Mouse (Mus musculus) myocyte (in vitro differentiated cells): ENCODE data around the gene Arl13b. TPM values are rescaled to one million over a fixed set of nuclear protein-coding genes. Genes with fewer than 3 reads are reported as not detected.

ENCODE experiments used
- H3K27me3 ChIP-seq: one replicate; pipeline ENCODE4 v1.6.1; 2011; ENCODE audit not compliant: control insufficient read depth, insufficient read depth, insufficient read length
- H3K36me3 ChIP-seq: one replicate; pipeline ENCODE4 v1.6.1; 2011; ENCODE audit not compliant: control insufficient read depth, insufficient read depth
- H3K4me2 ChIP-seq: one replicate; pipeline ENCODE4 v1.6.1; 2011; ENCODE audit warnings: low read depth, control low read depth
- H3K4me3 ChIP-seq: one replicate; pipeline ENCODE4 v1.5.1; 2011; ENCODE audit warnings: mild to moderate bottlenecking, control low read depth, moderate library complexity
- H3K79me2 ChIP-seq: one replicate; pipeline ENCODE4 v1.6.1; 2011; ENCODE audit not compliant: control insufficient read depth, insufficient read depth
- H3ac ChIP-seq: one replicate; pipeline ENCODE4 v1.6.1; 2011; ENCODE audit not compliant: control insufficient read depth, insufficient read length
- CEBPB ChIP-seq: IDR thresholded peaks from 2 replicates; pipeline ENCODE4 v1.6.1; 2011; ENCODE audit warnings: mild to moderate bottlenecking, moderate library complexity; ENCODE audit not compliant: poor library complexity, insufficient read depth, severe bottlenecking
- E2F4 ChIP-seq: IDR thresholded peaks from one replicate; pipeline ENCODE4 v1.6.1; 2011; ENCODE audit warnings: mild to moderate bottlenecking, control low read depth, moderate library complexity; ENCODE audit not compliant: insufficient read depth
- MAX ChIP-seq: IDR thresholded peaks from one replicate; pipeline ENCODE4 v1.6.1; 2011; ENCODE audit warnings: low read depth, mild to moderate bottlenecking, control low read depth
- MYOD1 ChIP-seq, 3 experiments: IDR thresholded peaks; one replicate each; pipeline ENCODE4 v1.6.1; 2011; ENCODE audit warnings: control low read depth in 2 of 3, low read depth in 2 of 3, mild to moderate bottlenecking in 2 of 3, moderate library complexity in 1 of 3; ENCODE audit not compliant: insufficient read length in 2 of 3, control insufficient read depth in 1 of 3
- MYOG ChIP-seq, 3 experiments: IDR thresholded peaks; one replicate each; pipeline ENCODE4 v1.6.1; 2011; ENCODE audit warnings: control low read depth in 2 of 3, low read depth in 2 of 3, mild to moderate bottlenecking in 2 of 3; ENCODE audit not compliant: insufficient read length in 2 of 3, control insufficient read depth in 1 of 3, insufficient read depth in 1 of 3
- POLR2A ChIP-seq: IDR thresholded peaks from one replicate; pipeline ENCODE4 v1.6.1; 2011; ENCODE audit warnings: low read depth, mild to moderate bottlenecking, control low read depth, moderate library complexity; ENCODE audit not compliant: insufficient read length
- POLR2AphosphoS2 ChIP-seq: IDR thresholded peaks from one replicate; pipeline ENCODE4 v1.6.1; 2011; ENCODE audit warnings: low read depth, control low read depth; ENCODE audit not compliant: insufficient read length
- REST ChIP-seq: IDR thresholded peaks from one replicate; pipeline ENCODE4 v1.6.1; 2011; ENCODE audit warnings: mild to moderate bottlenecking, control low read depth, moderate library complexity; ENCODE audit not compliant: insufficient read depth, insufficient read length
- SRF ChIP-seq: IDR thresholded peaks from one replicate; pipeline ENCODE4 v1.6.1; 2011; ENCODE audit warnings: low read depth; ENCODE audit not compliant: control insufficient read depth, insufficient read length
- TCF12 ChIP-seq: IDR thresholded peaks from one replicate; pipeline ENCODE4 v1.6.1; 2011; ENCODE audit warnings: mild to moderate bottlenecking, control low read depth; ENCODE audit not compliant: poor library complexity, insufficient read depth, severe bottlenecking
- TCF3 ChIP-seq: IDR thresholded peaks from one replicate; pipeline ENCODE4 v1.6.1; 2011; ENCODE audit warnings: low read depth, control low read depth; ENCODE audit not compliant: insufficient read length
- USF1 ChIP-seq: IDR thresholded peaks from one replicate; pipeline ENCODE4 v1.6.1; 2011; ENCODE audit warnings: low read depth, mild to moderate bottlenecking, control low read depth, moderate library complexity
- polyA plus RNA-seq: library from polyadenylated mRNA; unstranded; fragments of >200 nt; fragmentation: generic; extraction: Trizol; gene quantifications from one replicate; pipeline ENCODE4 v1.2.1, GENCODE M21; 2012; ENCODE audit warnings: missing spikeins

Arl13b gene
- polyA plus RNA-seq = 5.3 TPM

DNA sequence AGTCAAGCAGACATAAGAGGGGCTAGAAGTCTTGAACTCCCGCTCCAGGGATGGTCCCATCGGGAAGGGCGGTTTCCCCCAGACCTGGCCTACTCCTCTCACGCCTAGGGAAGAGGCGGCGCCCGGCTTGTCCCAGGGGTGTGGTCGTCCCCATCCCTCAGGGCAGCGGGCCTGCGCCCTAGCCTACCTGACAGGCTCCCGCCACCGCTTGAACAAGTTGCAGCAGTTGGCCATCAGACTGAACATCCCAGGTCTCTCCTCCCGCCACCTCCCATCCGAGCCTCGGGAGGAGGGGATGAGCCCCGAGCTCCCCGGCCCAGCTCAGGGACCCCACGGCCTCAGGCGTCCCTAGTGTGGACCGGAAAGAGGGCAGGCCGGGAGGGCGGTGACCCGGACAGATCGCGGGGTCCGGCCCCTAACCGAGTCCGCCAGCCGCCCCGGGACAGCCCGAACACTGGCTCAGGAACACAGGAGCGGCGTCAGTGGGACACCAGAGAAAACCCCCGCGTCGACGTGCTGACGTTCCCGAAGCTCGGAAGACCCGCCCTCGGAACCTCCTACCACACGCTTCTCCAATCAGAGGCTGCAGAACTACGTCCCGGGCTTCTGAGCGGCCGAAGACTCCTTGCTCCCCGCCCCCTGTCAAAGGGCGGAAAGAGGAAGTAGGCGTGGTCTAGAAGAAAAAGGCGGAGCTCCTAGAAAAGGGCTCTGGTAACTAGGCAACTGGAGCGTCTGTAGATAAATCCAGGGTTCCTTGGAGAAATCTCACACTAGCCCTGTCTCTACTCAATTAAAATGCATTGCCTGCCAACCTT is at the start of gene Arl13b:
Arl13b (minus strand) TSS at position 543 of the 815 bp plus-strand sequence.
- Histone ChIP-seq H3K79me2 (peaks cover 24% of the 10 kb centered on the region), H3K36me3 (no peaks in the 10 kb centered on the region), H3K4me3 (peak within 1 kb of the TSS; percentile 33), H3ac (peak within 1 kb of the TSS; percentile 14), H3K4me2 (peak within 1 kb of the TSS; percentile 79), H3K27me3 (no peaks in the 10 kb centered on the region)
- no peak for TF ChIP-seq REST
- TF ChIP-seq MAX = no peak
- no peak for TF ChIP-seq MYOG (IDR thresholded peaks at IDR 0.05; ENCODE audit: control insufficient read depth in 1 of 3, insufficient read depth in 1 of 3, insufficient read length in 2 of 3, low read depth in 2 of 3)
- no peak for TF ChIP-seq CEBPB
- no peak for TF ChIP-seq TCF3
- TF ChIP-seq E2F4 = peak; percentile 47
- no peak for TF ChIP-seq MYOD1 (IDR thresholded peaks at IDR 0.05; ENCODE audit: control insufficient read depth in 1 of 3, insufficient read length in 2 of 3, low read depth in 2 of 3)
- TF ChIP-seq USF1 = no peak
- peak; percentile 26 for TF ChIP-seq POLR2AphosphoS2
- no peak for TF ChIP-seq SRF
- no peak for TF ChIP-seq TCF12
- peak; percentile 64 for TF ChIP-seq POLR2A

DNA sequence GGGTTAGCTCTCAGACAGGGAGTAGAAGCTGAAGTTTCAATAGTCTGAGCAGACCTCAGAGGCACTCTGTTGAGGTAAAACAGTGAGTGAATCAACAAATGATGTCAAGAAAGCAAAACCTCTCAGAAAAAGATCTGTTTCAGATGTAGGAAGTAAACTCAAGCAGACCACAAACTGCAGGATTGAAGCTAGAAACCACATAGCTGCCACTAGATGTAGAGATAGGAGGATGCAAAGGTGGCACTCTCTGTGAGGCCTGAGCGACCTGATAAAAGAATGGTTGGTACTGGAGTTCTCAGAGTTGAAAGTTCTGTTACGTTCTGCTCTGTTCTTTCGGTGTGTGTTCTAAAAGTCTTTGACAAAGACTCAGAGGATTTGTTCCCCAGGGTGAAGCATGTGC is 49.0 kb upstream of the Arl13b start:
- no peak overlapping the region for H3K4me2 ChIP-seq
- no peak overlapping the region for H3ac ChIP-seq
- H3K79me2 ChIP-seq = no peaks in the 10 kb centered on the region
- TF ChIP-seq POLR2A (no peak), POLR2AphosphoS2 (no peak), MYOG (IDR thresholded peaks at IDR 0.05; ENCODE audit: control insufficient read depth in 1 of 3, insufficient read depth in 1 of 3, insufficient read length in 2 of 3, low read depth in 2 of 3) (no peak), SRF (no peak), E2F4 (no peak), CEBPB (no peak), USF1 (no peak), TCF12 (no peak), MAX (no peak), REST (no peak), TCF3 (no peak), MYOD1 (IDR thresholded peaks at IDR 0.05; ENCODE audit: control insufficient read depth in 1 of 3, insufficient read length in 2 of 3, low read depth in 2 of 3) (no peak)
- H3K4me3 ChIP-seq = no peak overlapping the region
- H3K36me3 ChIP-seq = no peaks in the 10 kb centered on the region
- no peaks in the 10 kb centered on the region for H3K27me3 ChIP-seq

DNA sequence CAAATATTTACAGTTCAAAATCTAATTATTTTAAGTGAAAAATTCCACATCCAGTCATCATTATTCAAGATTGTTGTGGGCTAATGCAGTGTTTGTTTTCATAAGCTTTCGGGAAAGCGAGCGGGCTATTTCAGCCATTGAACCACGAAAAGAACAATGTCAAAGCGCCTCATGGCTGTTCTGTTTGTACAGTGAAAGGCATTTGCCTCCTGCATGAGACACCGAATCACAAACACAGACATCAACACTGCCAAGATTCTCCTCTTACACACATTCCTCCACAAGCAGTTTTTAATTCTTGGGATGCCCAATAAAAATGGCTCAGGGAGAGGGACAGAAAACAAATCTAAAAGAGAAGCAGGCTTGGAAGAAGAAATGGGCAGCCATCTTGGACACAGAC is 27.2 kb upstream of the Arl13b start:
- no peak overlapping the region for H3K4me3 ChIP-seq

DNA sequence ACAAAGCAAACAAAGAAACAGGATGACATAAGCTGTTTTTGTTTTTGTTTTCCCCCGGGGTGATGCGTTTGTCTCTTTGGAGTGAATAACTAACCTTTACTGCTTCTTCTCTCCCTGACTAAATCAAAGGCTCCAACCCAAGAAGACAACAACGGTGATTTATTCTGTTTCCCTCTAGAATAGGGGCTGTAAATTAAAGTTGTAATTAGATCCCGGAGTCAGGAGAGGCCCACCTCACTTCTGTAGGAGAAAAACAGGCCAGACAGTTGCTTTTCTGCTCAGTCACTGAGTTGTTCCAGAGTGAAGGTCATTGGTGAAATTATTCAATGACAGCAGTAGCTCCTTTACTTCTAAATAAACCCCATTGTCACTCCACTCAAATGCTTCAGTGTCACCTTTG is 26.3 kb upstream of the Arl13b start:
- H3K4me3 ChIP-seq = no peak overlapping the region
- no peaks in the 10 kb centered on the region for H3K79me2 ChIP-seq
- H3K36me3 ChIP-seq = no peaks in the 10 kb centered on the region
- no peak overlapping the region for H3ac ChIP-seq
- no peak for TF ChIP-seq POLR2A
- TF ChIP-seq POLR2AphosphoS2 = no peak
- no peak for TF ChIP-seq USF1
- TF ChIP-seq CEBPB = no peak
- no peak for TF ChIP-seq SRF
- no peak for TF ChIP-seq E2F4
- TF ChIP-seq TCF12 = no peak
- no peak for TF ChIP-seq MAX
- no peak overlapping the region for H3K4me2 ChIP-seq
- no peaks in the 10 kb centered on the region for H3K27me3 ChIP-seq

More for the DNA sequence above, 27.2 kb upstream of the Arl13b start:
- H3K36me3 ChIP-seq = no peaks in the 10 kb centered on the region
- H3K27me3 ChIP-seq = no peaks in the 10 kb centered on the region
- no peak overlapping the region for H3ac ChIP-seq
- TF ChIP-seq SRF (no peak), E2F4 (no peak), MYOG (IDR thresholded peaks at IDR 0.05; ENCODE audit: control insufficient read depth in 1 of 3, insufficient read depth in 1 of 3, insufficient read length in 2 of 3, low read depth in 2 of 3) (no peak), CEBPB (no peak), TCF12 (no peak), POLR2AphosphoS2 (no peak), USF1 (no peak), POLR2A (no peak), MAX (no peak), REST (no peak), TCF3 (no peak)
- H3K79me2 ChIP-seq = no peaks in the 10 kb centered on the region
- H3K4me2 ChIP-seq = no peak overlapping the region
